Mouse (Mus musculus): ENCODE measurements around the gene Ppm1h. TPM values are rescaled to one million over a fixed set of nuclear protein-coding genes. Genes with fewer than 3 reads are reported as not detected.

The Ppm1h gene
- polyA plus RNA-seq, 1 experiment from 2014 or later = 10.7 TPM

DNA sequence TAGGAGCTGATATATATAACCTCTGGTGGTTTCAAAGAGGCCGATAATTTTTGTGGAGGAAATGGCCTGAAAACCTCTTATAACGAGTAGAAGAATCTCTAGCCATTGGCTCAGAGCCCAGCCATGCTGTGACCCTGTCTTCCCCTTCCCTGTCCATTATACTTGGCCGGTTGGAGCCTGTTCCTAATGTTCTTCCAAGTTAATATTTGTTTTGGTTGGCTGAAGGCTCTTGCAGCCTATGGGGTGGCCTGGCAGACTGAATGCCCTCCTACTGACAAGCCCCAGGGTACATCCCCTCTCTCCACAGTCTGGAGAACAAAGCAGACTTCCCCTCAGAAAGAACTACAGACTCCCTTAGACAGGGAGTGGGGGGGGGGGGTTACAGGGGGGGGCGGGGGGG lies 104.2 kb downstream of the Ppm1h start:
- WGBS = 20% methylated on average over 4 of the region's 4 CpGs
- no peaks in the 10 kb centered on the region for H3K27me3 ChIP-seq
- H3K4me1 ChIP-seq = no peaks in the 10 kb centered on the region
- no peaks in the 10 kb centered on the region for H3K36me3 ChIP-seq
- peak; percentile 57; the same call in 1 of the 2 replicates for ATAC-seq (replicated peaks)
- H3K27ac ChIP-seq (replicated peaks) = no peak overlapping the region
- no peak overlapping the region for H3K9ac ChIP-seq (replicated peaks)
- no peak overlapping the region for H3K4me3 ChIP-seq
- H3K4me2 ChIP-seq (replicated peaks) = no peak overlapping the region
- no peaks in the 10 kb centered on the region for H3K9me3 ChIP-seq

DNA sequence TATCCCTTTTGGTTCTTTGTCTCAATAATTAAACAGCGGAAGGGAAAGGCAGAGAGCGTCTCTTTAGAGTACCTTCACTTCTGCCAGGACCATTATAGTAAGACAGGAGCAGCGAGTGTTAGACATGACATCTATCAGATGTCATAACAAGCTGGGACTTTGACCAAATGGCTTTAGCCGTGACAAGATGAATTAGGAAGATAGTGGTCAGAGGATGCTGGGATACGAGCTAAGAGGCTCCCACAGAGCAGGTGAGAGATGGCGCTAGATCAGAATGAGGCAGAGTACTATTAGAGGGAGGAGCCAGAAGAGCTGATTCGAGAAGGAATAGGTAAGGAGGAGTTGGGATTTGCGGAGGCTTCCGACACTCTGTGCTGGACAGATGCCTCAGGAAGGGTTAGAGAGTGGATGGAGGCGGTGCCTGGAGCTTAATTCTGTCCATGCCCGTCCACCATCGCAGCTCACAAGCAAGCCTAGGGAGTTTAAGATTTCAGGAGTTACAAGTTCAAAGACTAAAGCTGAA lies 111.1 kb downstream of the Ppm1h start:
- Histone ChIP-seq H3K36me3 (no peaks in the 10 kb centered on the region), H3K4me2 (replicated peaks) (no peak overlapping the region), H3K27me3 (no peaks in the 10 kb centered on the region), H3K4me3 (no peak overlapping the region), H3K4me1 (peaks cover 14% of the 10 kb centered on the region), H3K27ac (replicated peaks) (no peak overlapping the region), H3K9ac (replicated peaks) (no peak overlapping the region), H3K9me3 (no peaks in the 10 kb centered on the region)
- 36% methylated on average over 12 of the region's 12 CpGs for WGBS
- ATAC-seq (replicated peaks) = no peak

DNA sequence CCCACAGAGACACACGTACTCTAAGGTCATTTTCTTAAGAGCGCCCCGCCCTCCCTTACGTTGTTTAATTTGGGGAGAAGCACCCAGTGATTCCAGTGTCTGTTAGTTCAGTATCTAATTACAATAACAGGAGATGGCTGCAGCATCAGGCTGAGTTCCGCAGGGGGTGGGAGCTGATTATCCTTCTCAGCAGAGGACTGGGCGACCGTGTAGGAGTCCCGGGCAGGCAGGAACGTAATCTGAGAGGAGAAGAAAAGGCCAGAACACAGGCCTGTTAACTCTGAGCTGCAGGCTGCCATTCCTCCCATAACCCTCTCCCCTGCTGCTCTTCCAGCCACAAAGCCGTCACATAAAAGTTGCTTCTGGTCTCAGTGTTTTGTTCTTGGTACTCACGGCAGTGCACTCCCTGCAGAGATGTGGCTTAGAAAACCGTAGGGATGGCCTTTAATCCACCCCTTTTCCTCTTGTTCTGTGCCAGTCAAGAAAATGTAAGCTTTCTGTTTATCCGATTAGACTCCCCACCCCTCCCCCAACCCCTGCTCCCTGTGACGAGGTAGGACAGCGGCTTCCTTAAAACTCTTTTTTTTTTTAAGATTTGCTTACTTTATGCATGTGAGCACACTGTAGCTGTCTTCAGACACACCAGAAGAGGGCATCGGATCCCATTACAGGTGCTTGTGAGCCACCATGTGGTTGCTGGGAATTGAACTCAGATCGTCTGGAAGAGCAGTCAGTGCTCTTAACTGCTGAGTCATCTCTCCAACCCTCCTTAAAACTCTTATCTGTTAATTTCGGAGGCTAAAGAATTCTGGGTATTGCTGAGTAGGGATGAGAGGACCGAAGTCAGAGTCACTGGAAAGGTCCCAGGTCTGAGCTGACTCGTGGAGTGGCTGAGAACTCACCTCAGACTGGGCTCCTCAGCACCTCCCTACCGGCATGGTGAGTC lies 113.7 kb downstream of the Ppm1h start:
- Histone ChIP-seq H3K4me1 (peaks cover 14% of the 10 kb centered on the region), H3K4me2 (replicated peaks) (peak overlapping the region; percentile 40), H3K4me3 (peak overlapping the region; percentile 15; the same call in 1 of the 2 replicates), H3K27me3 (no peaks in the 10 kb centered on the region), H3K9me3 (no peaks in the 10 kb centered on the region), H3K27ac (replicated peaks) (0 out of 2 replicates have a peak overlapping the region, but pooled peaks have one; percentile 17), H3K9ac (replicated peaks) (0 out of 2 replicates have a peak overlapping the region, but pooled peaks have one; percentile 18), H3K36me3 (no peaks in the 10 kb centered on the region)
- peak; percentile 51 for ATAC-seq (replicated peaks)
- WGBS = 2% methylated on average over 21 of the region's 21 CpGs

DNA sequence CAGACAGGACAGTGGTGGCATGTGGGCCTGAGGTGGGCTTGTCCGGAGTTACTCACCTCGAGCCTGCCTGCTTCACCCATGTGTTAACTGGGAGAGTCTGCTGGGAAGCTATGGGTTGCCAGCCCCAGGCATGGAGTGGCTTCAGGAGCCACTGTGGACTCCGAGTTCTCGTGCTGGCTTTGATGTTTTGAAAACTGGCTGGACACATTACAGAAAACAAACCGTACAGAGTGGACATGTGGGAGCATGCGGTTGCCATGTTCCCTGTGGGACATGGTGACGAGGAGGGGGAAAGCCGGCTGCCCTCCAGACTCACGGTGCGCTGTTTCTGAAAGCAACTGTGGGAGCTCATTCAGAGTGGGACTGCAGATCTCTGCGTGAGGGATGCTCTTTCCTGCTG lies 114.6 kb downstream of the Ppm1h start:
- 29% methylated on average over 11 of the region's 11 CpGs for WGBS
- H3K36me3 ChIP-seq = no peaks in the 10 kb centered on the region
- H3K27me3 ChIP-seq = no peaks in the 10 kb centered on the region
- no peak overlapping the region for H3K4me3 ChIP-seq
- H3K27ac ChIP-seq (replicated peaks) = no peak overlapping the region
- H3K9ac ChIP-seq (replicated peaks) = no peak overlapping the region
- peaks cover 14% of the 10 kb centered on the region for H3K4me1 ChIP-seq
- ATAC-seq (replicated peaks) = no peak
- H3K4me2 ChIP-seq (replicated peaks) = no peak overlapping the region
- H3K9me3 ChIP-seq = no peaks in the 10 kb centered on the region

DNA sequence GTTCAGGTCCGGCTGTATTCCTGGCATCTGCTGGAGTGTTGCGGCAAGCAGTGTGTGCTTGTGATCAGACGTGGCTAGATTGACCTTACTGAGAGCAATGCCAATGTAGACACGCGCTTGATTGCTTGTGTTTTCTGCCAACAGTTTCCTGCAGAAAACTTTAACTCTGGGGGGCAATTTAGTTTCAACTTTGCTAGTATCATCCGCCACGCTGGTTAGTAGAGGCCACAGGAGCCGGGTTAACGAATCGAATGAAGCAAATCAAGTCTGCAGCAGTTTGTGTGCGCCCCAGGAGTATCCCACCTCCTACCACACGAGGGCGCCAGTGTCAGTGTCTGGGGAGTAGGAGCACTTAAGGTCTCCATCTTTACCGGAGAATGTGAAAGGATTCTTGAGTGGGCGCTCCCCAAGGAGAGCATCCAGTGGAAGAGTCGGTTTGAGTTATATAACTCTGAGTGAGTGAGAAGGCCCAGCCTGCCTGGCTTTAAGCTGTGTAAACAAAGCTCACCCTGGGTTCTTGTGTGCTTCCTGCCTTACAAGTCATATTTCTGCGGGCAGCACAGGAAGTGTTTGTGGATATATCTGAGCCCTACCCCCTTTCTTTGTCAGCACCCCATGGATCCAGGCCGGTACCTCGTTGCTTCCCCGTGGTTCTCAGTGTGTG lies 115.8 kb downstream of the Ppm1h start:
- H3K9ac ChIP-seq (replicated peaks) = no peak overlapping the region
- no peaks in the 10 kb centered on the region for H3K9me3 ChIP-seq
- WGBS = 35% methylated on average over 20 of the region's 20 CpGs
- no peak overlapping the region; the same call in 1 of the 2 replicates for H3K27ac ChIP-seq (replicated peaks)
- no peaks in the 10 kb centered on the region for H3K36me3 ChIP-seq
- peak; percentile 57 for ATAC-seq (replicated peaks)
- H3K4me3 ChIP-seq = no peak overlapping the region
- no peaks in the 10 kb centered on the region for H3K27me3 ChIP-seq
- H3K4me1 ChIP-seq = peaks cover 11% of the 10 kb centered on the region
- no peak overlapping the region for H3K4me2 ChIP-seq (replicated peaks)

DNA sequence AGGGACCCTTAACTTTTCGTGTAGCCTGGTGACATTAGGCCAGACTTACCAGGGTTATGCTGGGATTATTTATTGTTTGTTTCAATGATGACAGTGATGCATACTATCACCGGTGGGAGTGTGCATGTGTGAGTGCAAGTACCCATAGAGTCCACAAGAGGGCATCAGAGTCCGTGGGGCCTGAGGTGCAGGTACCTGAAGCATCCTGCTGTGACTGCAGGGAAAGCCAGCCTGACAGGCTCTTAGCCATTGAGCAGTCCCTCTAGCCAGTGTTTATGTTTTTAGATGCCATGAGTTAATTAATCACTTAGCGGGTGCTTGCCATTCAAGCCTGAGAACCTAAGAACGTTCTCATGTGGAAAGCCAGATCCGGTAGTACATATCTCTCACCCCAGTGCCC lies 119.4 kb downstream of the Ppm1h start:
- H3K9ac ChIP-seq (replicated peaks) = no peak overlapping the region
- no peaks in the 10 kb centered on the region for H3K27me3 ChIP-seq
- 90% methylated on average over 6 of the region's 6 CpGs for WGBS
- H3K27ac ChIP-seq (replicated peaks) = no peak overlapping the region
- no peak overlapping the region for H3K4me2 ChIP-seq (replicated peaks)
- H3K36me3 ChIP-seq = no peaks in the 10 kb centered on the region
- H3K4me1 ChIP-seq = peaks cover 5% of the 10 kb centered on the region; the same call in 1 of the 2 replicates
- H3K9me3 ChIP-seq = no peaks in the 10 kb centered on the region
- ATAC-seq (replicated peaks) = no peak
- H3K4me3 ChIP-seq = no peak overlapping the region

DNA sequence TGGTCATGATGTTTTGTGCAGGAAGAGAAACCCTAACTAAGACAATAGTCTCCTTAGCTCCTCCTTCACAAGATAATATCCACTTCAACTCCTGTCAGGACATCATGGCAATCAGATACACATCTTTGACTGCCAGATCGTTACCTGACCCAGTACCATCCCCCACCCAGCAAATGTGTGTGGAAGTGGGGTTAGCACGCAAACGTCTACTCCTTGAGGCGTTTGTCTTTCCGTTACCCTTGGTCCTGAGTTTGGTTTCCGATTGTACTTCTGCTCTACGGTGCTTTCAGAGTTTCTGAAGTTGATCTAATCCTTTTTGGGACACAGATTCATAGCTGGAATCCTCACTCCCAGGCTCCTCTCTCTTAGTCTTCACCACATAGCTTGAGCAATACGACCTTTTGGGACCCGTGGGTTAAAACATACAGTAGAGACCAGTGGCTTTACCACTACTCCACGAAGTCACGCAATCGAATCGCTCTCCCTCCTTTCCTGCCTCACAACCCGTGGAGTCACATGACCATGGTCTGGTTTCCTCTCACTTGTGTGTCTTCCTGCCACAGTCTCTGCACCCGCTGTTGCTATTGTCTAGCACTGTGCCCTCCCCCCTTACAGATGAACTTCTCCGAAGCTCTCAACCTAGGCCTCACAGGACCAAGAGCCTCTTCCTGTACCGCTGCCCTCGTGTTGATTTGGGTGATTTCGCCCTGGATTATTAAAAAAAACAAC lies 121.6 kb downstream of the Ppm1h start:
- no peaks in the 10 kb centered on the region for H3K9me3 ChIP-seq
- H3K4me3 ChIP-seq = no peak overlapping the region
- H3K27ac ChIP-seq (replicated peaks) = no peak overlapping the region
- H3K4me2 ChIP-seq (replicated peaks) = no peak overlapping the region
- 89% methylated on average over 19 of the region's 19 CpGs for WGBS
- no peaks in the 10 kb centered on the region for H3K27me3 ChIP-seq
- no peak overlapping the region for H3K9ac ChIP-seq (replicated peaks)
- ATAC-seq (replicated peaks) = no peak
- H3K4me1 ChIP-seq = peaks cover 5% of the 10 kb centered on the region; the same call in 1 of the 2 replicates
- no peaks in the 10 kb centered on the region for H3K36me3 ChIP-seq

DNA sequence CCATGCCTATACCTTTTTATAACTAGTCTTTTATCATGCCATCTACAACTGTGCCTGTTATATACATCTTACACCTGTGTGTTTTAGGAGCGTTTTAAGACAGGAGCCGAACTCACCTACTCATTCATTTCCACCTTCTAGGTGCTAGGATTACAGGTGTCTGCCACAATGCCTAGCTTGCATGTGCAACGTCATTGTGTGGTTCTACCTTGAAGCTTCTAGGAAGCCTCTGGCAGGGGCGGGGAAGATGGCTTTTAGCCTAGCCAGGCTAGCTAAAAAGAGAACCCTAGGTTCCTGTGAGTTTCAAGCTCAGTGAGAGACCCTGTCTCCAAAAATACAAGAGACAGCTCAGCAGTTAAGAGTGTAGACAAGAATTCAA lies 122.2 kb downstream of the Ppm1h start:
- no peaks in the 10 kb centered on the region for H3K27me3 ChIP-seq
- H3K9ac ChIP-seq (replicated peaks) = no peak overlapping the region
- H3K9me3 ChIP-seq = no peaks in the 10 kb centered on the region
- H3K27ac ChIP-seq (replicated peaks) = no peak overlapping the region
- ATAC-seq (replicated peaks) = no peak
- peaks cover 5% of the 10 kb centered on the region; the same call in 1 of the 2 replicates for H3K4me1 ChIP-seq
- no peak overlapping the region for H3K4me3 ChIP-seq
- no peak overlapping the region for H3K4me2 ChIP-seq (replicated peaks)
- 89% methylated on average over 4 of the region's 4 CpGs for WGBS
- no peaks in the 10 kb centered on the region for H3K36me3 ChIP-seq

DNA sequence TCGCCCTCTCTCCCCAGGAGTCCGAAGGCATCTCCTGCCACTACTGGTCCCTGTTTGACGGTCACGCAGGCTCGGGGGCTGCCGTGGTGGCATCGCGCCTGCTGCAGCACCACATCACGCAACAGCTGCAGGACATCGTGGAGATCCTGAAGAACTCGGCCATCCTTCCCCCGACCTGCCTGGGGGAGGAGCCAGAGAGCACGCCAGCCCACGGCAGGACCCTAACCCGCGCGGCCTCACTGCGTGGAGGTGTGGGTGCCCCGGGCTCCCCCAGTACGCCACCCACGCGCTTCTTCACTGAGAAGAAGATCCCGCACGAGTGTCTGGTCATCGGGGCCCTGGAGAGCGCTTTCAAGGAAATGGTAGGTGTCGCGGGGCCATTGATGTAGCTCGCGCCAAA lies 123.7 kb downstream of the Ppm1h start:
- Histone ChIP-seq H3K36me3 (no peaks in the 10 kb centered on the region), H3K27ac (replicated peaks) (no peak overlapping the region), H3K4me1 (peaks cover 8% of the 10 kb centered on the region), H3K4me3 (peak overlapping the region; percentile 12), H3K27me3 (no peaks in the 10 kb centered on the region), H3K9ac (replicated peaks) (no peak overlapping the region), H3K4me2 (replicated peaks) (peak overlapping the region; percentile 35), H3K9me3 (no peaks in the 10 kb centered on the region)
- WGBS = 39% methylated on average over 30 of the region's 30 CpGs
- no peak for ATAC-seq (replicated peaks)

DNA sequence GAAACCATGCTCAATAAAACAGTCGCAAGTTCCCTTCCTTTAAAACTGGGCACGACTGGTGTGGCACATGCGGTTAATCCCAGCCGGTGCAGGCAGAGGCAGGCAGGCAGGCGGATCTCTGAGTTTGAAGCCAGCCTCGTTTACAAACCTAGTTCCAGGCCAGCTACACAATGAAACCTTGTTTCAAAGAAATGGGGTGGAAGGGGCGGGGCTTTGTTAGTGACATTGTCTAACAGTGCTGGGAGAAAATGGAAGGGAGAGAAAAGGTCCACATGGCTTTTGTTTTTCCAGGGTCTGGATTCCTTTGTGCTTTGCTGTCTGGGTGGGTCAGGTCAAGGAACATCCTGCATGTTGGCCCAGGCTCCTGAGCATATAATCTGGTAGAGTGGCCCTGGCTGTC lies 124.3 kb downstream of the Ppm1h start:
- no peak overlapping the region for H3K4me2 ChIP-seq (replicated peaks)
- H3K9ac ChIP-seq (replicated peaks) = no peak overlapping the region
- H3K4me3 ChIP-seq = no peak overlapping the region
- 33% methylated on average over 7 of the region's 7 CpGs for WGBS
- no peaks in the 10 kb centered on the region for H3K9me3 ChIP-seq
- H3K4me1 ChIP-seq = peaks cover 15% of the 10 kb centered on the region
- no peaks in the 10 kb centered on the region for H3K36me3 ChIP-seq
- H3K27ac ChIP-seq (replicated peaks) = no peak overlapping the region
- H3K27me3 ChIP-seq = no peaks in the 10 kb centered on the region
- no peak for ATAC-seq (replicated peaks)

DNA sequence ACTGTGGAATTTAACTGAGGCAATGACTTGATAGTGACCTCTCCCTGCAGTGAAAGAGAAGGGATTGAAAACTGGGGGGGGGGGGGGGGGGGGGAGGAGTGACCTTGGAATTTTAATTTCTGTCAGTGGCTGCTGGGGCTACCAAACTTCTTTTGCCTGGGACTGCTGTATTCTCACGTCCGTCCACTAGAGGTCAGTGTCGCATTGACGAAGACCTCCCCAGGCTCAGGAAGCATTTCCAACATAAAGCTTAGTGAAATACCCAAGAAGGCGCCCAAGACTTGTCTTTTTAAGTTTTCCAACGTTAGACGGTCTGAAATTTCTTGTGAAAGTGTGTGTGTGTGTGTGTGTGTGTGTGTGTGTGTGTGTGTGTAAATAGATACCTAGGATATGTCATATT lies 125.3 kb downstream of the Ppm1h start:
- no peak for ATAC-seq (replicated peaks)
- H3K27me3 ChIP-seq = no peaks in the 10 kb centered on the region
- no peak overlapping the region for H3K27ac ChIP-seq (replicated peaks)
- H3K4me3 ChIP-seq = no peak overlapping the region
- no peak overlapping the region for H3K4me2 ChIP-seq (replicated peaks)
- WGBS = 7% methylated on average over 7 of the region's 7 CpGs
- no peaks in the 10 kb centered on the region for H3K36me3 ChIP-seq
- H3K9me3 ChIP-seq = no peaks in the 10 kb centered on the region
- H3K9ac ChIP-seq (replicated peaks) = no peak overlapping the region
- H3K4me1 ChIP-seq = peaks cover 20% of the 10 kb centered on the region

DNA sequence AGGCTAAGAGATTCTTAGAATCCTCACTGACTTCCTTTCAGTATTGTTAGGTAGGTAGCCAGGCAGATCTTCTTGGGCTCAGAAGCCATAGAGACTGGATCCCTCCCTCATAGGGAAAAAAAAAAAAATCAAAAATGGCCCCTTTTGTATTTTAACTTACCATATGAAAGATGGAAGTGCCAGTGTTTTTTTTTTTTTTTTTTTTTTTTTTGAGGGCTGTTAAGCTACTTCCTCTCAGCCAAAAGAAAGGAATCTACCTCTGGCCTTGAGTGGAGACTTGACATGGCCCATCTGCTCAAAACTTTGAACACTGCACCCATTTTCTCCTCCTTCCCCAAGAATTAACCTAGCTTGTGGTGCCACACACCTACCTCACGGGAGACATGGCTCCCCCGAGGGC lies 127.3 kb downstream of the Ppm1h start:
- H3K27me3 ChIP-seq = no peaks in the 10 kb centered on the region
- no peaks in the 10 kb centered on the region for H3K9me3 ChIP-seq
- no peak overlapping the region for H3K27ac ChIP-seq (replicated peaks)
- no peak for ATAC-seq (replicated peaks)
- H3K36me3 ChIP-seq = no peaks in the 10 kb centered on the region
- H3K4me1 ChIP-seq = peaks cover 20% of the 10 kb centered on the region
- H3K4me3 ChIP-seq = no peak overlapping the region
- no peak overlapping the region for H3K9ac ChIP-seq (replicated peaks)
- WGBS = 82% methylated on average over 2 of the region's 2 CpGs
- no peak overlapping the region for H3K4me2 ChIP-seq (replicated peaks)

Measured in forebrain, embryonic 15.5 days (tissue).